Mouse (Mus musculus) megakaryocyte, embryonic 14.5 days (primary cell): ENCODE results near the gene Slco2a1.

Experiments used
- FLI1 ChIP-seq: IDR thresholded peaks from 2 replicates; pipeline ENCODE4 v1.6.1; 2012; ENCODE audit warnings: low read length, inconsistent platforms, mixed read lengths
- GATA1 ChIP-seq: IDR thresholded peaks from 3 replicates; pipeline ENCODE4 v1.6.1; 2012; ENCODE audit warnings: mixed read lengths, low read length, inconsistent platforms, borderline replicate concordance

DNA sequence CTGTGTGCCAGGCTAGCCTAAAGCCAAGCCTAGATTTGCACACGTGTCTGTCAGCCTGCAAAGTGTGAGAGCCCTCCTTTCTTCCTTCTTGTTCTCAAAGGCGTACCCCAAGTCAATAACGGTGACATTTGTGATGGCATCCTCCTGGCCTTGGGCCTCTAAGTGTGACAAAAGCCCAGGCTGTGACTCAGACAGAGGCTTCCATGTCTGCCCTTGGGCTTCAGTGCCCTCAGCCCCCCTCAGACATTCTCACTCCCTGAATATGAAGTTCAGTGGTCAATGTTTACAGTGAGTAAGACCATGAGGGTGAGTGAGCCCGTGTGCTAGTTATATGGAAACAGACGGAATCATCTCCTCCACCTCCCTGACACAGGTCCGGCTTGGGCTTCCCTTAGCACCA, 29.8 kb upstream of the Slco2a1 start:
- TF ChIP-seq GATA1 (no peak), FLI1 (no peak)
